Mouse (Mus musculus): ENCODE measurements at regions not wholly inside any gene's neighbourhood (a gene's known extent, or its start where the extent isn't known, plus 50 kb on each side); places are given as distances from the start of the nearest gene placed in this dataset.

- no peak for DNase-seq
Measured at GRCm38 (mm10) chr17:62412666-62413180, 468.4 kb downstream of the Efna5 start.

- DNase-seq, result no peak
Measured at GRCm38 (mm10) chr17:62403739-62404138, 477.4 kb downstream of the Efna5 start.

- no peak for DNase-seq
Measured at GRCm38 (mm10) chr17:62393355-62394006, 487.6 kb downstream of the Efna5 start.

DNA sequence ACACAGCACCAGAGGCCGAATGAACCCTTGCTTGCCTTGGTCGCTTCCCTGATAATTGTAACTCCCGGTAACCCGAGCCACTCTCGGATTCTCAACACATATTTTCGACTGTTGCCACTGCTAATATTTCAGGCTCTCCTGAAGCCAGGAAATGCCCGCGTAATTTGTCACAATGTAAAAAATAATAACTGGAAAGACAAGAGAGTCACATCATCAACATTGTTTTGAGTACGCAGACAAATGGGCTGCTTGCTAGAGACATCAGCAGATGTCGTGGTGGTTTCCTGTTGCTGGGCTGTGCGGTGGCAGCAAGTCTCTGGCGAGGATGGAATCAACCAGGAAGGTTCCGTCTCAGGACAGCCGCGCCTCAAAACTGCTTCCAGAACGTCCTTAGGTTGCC is 497.1 kb downstream of the Efna5 start:
- no peak for DNase-seq

GRCm38 (mm10) chr17:62378868-62379417 is 502.2 kb downstream of the Efna5 start:
- no peak for DNase-seq

DNA sequence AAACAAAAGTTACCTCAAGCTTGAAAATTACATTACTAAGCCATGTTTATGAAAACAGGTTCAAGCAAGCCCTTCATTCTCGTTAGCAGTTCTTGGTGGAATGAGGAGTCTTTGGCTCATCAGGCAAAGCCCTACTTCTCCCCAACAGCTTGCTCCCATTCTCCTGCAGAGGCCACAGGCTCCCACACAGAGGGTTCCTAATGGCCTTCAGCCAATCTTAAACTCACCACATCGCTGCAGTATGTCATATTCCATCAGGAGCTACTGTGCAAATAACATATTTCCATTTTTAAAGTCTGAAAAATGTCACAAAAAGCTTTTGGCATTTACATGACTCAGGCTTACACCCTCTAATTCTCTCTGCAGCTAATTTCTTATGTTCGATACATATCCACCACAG is 512.0 kb downstream of the Efna5 start:
- no peak for DNase-seq

- no peak for DNase-seq
Measured at GRCm38 (mm10) chr17:62367937-62368336, 513.2 kb downstream of the Efna5 start.

- no peak for DNase-seq
Measured at GRCm38 (mm10) chr17:62358323-62358722, 522.8 kb downstream of the Efna5 start.

GRCm38 (mm10) chr17:62337890-62338557 is 543.1 kb downstream of the Efna5 start:
- no peak for DNase-seq

DNA sequence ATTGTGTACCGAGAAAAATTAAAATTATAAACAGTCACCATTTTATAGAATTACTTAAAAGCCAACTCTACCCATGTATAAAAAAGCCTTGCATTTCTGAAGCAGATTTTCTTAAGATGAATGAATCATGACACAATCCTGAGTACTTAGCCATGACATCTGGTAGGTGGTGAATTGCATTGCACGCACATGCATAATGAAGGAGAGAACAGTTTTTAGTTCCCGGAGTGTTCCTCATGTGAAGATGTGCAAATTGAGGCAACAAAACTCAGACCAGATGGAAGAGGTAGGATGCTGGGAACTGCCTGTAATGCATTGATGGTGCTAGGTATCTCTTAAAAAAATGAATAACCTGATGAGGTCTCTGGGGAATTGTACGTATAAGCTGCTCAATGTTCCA is 550.9 kb downstream of the Efna5 start:
- no peak for DNase-seq

DNA sequence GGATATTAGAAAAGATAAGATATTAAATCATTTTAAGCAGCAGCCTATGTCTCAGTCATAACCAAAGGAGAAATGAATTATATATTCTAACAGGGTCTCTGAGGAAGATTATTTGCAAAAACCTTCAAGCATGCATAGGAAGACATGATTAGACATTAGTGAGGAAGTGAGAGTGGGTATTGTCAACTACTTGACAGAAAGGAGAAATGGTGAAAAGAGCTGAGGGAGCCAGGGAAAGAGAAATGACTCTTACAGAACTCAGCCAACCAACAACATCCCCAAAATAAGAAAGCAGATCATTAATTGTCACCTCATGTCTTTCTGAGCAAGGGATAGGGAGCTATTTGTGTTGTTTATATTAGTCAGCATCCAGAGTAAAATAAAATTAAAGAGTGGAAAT is 554.3 kb downstream of the Efna5 start:
- no peak for DNase-seq

- DNase-seq, result no peak
Measured at GRCm38 (mm10) chr17:62319033-62319432, 562.1 kb downstream of the Efna5 start.

DNA sequence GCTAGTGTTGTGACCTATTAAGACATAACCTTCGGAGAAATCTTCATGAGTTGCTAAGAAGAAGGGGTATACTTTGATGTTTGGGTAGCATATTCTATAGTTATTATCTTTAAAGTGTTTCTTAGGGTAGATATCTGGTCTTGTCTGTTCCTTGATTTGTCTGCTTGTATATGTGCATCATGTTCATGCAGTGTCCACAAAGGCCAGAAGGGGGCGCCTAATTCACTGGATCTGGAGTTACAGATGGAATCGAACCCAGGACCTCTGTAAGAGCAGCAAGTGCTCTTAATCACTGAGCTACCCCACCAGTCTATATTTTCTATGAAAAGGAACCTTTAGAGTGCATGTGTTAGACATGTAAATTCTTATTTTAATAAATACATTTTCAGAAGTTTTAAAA is 571.1 kb downstream of the Efna5 start:
- no peak for DNase-seq

GRCm38 (mm10) chr17:62307111-62307510 is 574.0 kb downstream of the Efna5 start:
- no peak for DNase-seq

- DNase-seq, result no peak
Measured at GRCm38 (mm10) chr17:62306524-62306923, 574.6 kb downstream of the Efna5 start.

GRCm38 (mm10) chr17:62305140-62305539 is 576.0 kb downstream of the Efna5 start:
- no peak for DNase-seq

GRCm38 (mm10) chr17:62304073-62304472 is 577.0 kb downstream of the Efna5 start:
- DNase-seq, result no peak

DNA sequence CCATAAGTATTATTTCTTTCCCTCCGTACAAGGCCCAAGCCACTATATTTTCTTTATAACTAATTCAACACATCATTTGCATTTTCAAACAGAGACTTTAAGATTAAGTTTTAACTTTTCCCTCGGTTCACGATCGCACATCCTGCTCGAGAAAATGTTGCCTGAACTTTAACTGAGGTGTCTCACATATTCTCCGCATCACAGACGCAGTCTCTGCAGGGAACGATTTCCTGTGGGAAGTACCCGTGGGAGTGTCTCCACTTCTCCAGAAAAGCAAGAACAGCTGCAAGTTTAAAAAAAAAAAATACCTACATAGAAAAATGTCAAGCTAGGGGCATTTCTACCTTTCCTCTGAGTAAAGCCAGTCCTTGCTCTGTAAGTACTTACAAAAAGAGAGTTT is 581.2 kb downstream of the Efna5 start:
- no peak for DNase-seq

DNA sequence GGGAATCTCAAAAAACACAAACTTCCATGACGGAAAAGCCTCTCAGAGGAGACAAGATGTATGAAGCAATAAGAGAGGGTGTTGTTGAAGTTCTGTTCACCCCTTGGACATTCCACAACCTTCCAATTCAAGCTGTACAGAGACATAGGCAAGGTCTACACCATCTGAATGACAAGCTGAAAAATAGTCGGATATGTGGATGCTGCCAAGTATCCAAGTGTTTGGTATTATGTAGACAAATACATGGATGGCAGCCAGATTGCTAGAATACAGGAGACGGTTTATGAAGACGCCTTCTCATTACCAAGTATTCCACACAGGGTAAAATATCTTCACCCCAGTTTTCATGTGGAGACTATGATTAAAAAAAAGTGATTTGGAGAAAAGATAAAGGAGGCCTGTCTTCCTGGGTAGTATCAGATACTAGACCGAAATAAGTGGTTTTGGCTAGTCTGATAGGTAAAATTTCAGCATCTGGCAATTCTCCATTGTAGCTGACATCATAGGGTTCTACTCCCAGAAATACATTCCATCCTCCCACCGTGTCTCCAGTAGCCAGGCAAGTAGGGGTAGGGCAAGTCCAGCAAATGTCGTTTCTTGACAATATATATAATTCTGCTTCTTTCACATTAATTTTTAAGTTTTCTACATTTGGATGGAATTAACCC is 583.6 kb downstream of the Efna5 start:
- no peak for DNase-seq

DNA sequence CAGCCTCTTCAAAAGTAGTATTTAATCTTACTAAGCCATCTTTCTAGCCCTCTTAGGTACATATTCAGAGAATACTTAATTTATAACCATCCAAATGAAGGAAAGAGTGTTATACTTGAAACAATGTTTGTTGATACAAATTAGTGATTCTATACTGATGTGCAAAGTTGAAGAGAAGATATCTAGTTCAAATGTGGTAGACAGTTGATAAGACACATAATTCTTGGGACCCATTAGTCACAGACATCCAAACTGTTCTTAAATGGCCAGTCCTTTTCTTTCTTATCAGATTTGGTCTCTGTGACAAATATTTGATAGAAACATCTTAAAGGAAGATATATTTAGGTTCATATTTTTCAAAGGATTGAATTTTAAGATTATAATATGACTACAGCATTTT is 585.7 kb downstream of the Efna5 start:
- DNase-seq, result no peak

DNA sequence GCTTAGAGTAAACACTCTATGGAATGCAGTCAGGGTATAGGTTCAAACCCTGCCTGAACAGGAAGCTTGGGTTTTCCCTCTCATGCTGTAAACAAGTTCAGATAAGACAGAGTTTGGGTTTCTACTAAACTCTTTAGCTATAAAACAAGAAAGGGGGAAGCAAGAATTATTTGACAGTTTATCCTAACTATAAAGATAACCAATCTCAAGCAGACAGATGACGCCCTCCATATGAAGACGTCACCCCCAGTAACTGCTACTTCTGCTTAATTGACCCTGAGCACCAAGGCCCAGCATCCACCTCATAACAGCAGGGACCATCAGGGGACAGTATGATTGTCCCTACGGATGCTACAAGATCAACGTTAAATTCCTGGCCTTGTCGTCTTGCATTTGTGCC is 588.4 kb downstream of the Efna5 start:
- DNase-seq, result no peak

DNA sequence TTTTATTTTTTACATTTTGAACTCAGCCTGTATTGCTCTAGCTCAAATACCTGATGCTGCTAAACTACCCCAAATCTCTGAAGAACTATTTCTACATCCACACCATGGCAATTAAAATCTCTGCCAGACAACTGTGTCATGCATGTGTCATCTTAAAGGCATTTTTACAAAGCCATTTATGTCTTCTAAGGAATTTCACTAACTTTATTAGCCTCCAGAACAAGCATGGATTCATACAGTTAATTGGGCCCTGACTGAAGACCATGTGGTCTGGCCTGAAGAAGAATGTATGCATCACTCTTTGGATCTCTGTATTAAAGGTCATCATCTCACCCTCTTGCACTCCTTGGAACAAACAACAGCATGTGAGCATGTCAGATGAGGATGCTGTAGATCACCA is 593.5 kb downstream of the Efna5 start:
- no peak for DNase-seq

- no peak for DNase-seq
Measured at GRCm38 (mm10) chr17:62287127-62287526, 594.0 kb downstream of the Efna5 start.
